Mouse (Mus musculus): ENCODE results near the gene Rem2. TPM values are rescaled to one million over a fixed set of nuclear protein-coding genes. Genes with fewer than 3 reads are reported as not detected.

Rem2 gene
- polyA plus RNA-seq, 1 experiment = 0.30 TPM

GRCm38 (mm10) chr14:54464293-54465005 is 11.5 kb upstream of the Rem2 start:
- Histone ChIP-seq H3K4me3 (replicated peaks) (peak overlapping the region; percentile 99), H3K9me3 (no peaks in the 10 kb centered on the region), H3K4me1 (peaks cover 42% of the 10 kb centered on the region), H3K27me3 (replicated peaks) (no peaks in the 10 kb centered on the region), H3K36me3 (replicated peaks; ENCODE audit: low read length) (peaks cover 41% of the 10 kb centered on the region)
- TF ChIP-seq FLI1 (IDR thresholded peaks at IDR 0.05; ENCODE audit: low read length) (no peak), GATA1 (IDR thresholded peaks at IDR 0.05; ENCODE audit: borderline replicate concordance, low read length) (no peak)

- Histone ChIP-seq H3K9me3 (peaks cover 5% of the 10 kb centered on the region), H3K4me1 (peaks cover 36% of the 10 kb centered on the region), H3K36me3 (replicated peaks; ENCODE audit: low read length) (peaks cover 57% of the 10 kb centered on the region), H3K27me3 (replicated peaks) (peaks cover 18% of the 10 kb centered on the region), H3K4me3 (replicated peaks) (no peak overlapping the region)
- no peak for TF ChIP-seq GATA1 (IDR thresholded peaks at IDR 0.05; ENCODE audit: borderline replicate concordance, low read length)
- TF ChIP-seq FLI1 (IDR thresholded peaks at IDR 0.05; ENCODE audit: low read length) = no peak
Measured at GRCm38 (mm10) chr14:54471467-54471866, 4.4 kb upstream of the Rem2 start.

- Histone ChIP-seq H3K4me3 (replicated peaks) (no peak overlapping the region), H3K27me3 (replicated peaks) (peaks cover 30% of the 10 kb centered on the region), H3K4me1 (peaks cover 35% of the 10 kb centered on the region), H3K9me3 (peaks cover 5% of the 10 kb centered on the region), H3K36me3 (replicated peaks; ENCODE audit: low read length) (peaks cover 45% of the 10 kb centered on the region)
- no peak for TF ChIP-seq FLI1 (IDR thresholded peaks at IDR 0.05; ENCODE audit: low read length)
- TF ChIP-seq GATA1 (IDR thresholded peaks at IDR 0.05; ENCODE audit: borderline replicate concordance, low read length) = no peak
Measured at GRCm38 (mm10) chr14:54472671-54473070, 3.2 kb upstream of the Rem2 start.

GRCm38 (mm10) chr14:54474744-54475143 is 1.2 kb upstream of the Rem2 start:
- Histone ChIP-seq H3K9me3 (peaks cover 5% of the 10 kb centered on the region), H3K4me3 (replicated peaks) (no peak overlapping the region), H3K4me1 (peaks cover 26% of the 10 kb centered on the region), H3K27me3 (replicated peaks) (peaks cover 49% of the 10 kb centered on the region), H3K36me3 (replicated peaks; ENCODE audit: low read length) (peaks cover 24% of the 10 kb centered on the region)
- TF ChIP-seq GATA1 (IDR thresholded peaks at IDR 0.05; ENCODE audit: borderline replicate concordance, low read length) = no peak
- TF ChIP-seq FLI1 (IDR thresholded peaks at IDR 0.05; ENCODE audit: low read length) = no peak

GRCm38 (mm10) chr14:54477172-54477909 is 1.4 kb downstream of the Rem2 start:
- Histone ChIP-seq H3K27me3 (replicated peaks) (peaks cover 66% of the 10 kb centered on the region), H3K36me3 (replicated peaks; ENCODE audit: low read length) (no peaks in the 10 kb centered on the region), H3K4me1 (peaks cover 41% of the 10 kb centered on the region), H3K9me3 (0 out of 2 replicates have a peak, but pooled peaks cover under 1% of the 10 kb centered on the region), H3K4me3 (replicated peaks) (no peak overlapping the region)
- TF ChIP-seq FLI1 (IDR thresholded peaks at IDR 0.05; ENCODE audit: low read length) (no peak), GATA1 (IDR thresholded peaks at IDR 0.05; ENCODE audit: borderline replicate concordance, low read length) (no peak)

- H3K27me3 ChIP-seq (replicated peaks) = peaks cover 66% of the 10 kb centered on the region
Measured at GRCm38 (mm10) chr14:54479451-54479920, 3.6 kb downstream of the Rem2 start.

DNA sequence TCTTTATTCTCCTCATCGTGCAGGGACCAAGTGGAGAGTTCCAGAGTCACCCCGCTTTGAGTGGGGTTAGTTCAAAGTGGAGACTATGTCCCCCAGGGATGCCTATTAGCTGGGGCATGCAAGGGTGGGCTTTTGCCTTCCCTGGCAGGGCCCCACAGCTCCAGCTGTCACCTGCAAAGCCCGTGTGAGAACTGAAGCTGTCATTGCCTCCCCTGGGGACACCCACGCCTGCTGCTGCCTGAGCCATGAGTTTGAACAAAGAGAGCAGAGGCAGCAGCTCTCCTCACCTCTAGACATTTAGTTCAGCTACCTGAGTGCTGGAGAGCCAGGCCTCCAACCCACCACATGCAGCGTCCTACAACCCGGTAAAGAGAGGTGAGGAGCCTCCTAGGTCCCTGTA is 4.8 kb downstream of the Rem2 start:
- TF ChIP-seq GATA1 (IDR thresholded peaks at IDR 0.05; ENCODE audit: borderline replicate concordance, low read length) (no peak), FLI1 (IDR thresholded peaks at IDR 0.05; ENCODE audit: low read length) (no peak)
- no peak overlapping the region for H3K4me3 ChIP-seq (replicated peaks)
- H3K9me3 ChIP-seq = peaks cover 3% of the 10 kb centered on the region; the same call in 1 of the 2 replicates
- H3K36me3 ChIP-seq (replicated peaks; ENCODE audit: low read length) = no peaks in the 10 kb centered on the region
- peaks cover 34% of the 10 kb centered on the region for H3K4me1 ChIP-seq
- peaks cover 55% of the 10 kb centered on the region for H3K27me3 ChIP-seq (replicated peaks)

More at GRCm38 (mm10) chr14:54479451-54479920, 3.6 kb downstream of the Rem2 start:
- Histone ChIP-seq H3K9me3 (peaks cover 3% of the 10 kb centered on the region; the same call in 1 of the 2 replicates), H3K4me1 (peaks cover 41% of the 10 kb centered on the region), H3K36me3 (replicated peaks; ENCODE audit: low read length) (no peaks in the 10 kb centered on the region), H3K4me3 (replicated peaks) (peak overlapping the region; percentile 91)
- TF ChIP-seq GATA1 (IDR thresholded peaks at IDR 0.05; ENCODE audit: borderline replicate concordance, low read length) (no peak), FLI1 (IDR thresholded peaks at IDR 0.05; ENCODE audit: low read length) (no peak)

DNA sequence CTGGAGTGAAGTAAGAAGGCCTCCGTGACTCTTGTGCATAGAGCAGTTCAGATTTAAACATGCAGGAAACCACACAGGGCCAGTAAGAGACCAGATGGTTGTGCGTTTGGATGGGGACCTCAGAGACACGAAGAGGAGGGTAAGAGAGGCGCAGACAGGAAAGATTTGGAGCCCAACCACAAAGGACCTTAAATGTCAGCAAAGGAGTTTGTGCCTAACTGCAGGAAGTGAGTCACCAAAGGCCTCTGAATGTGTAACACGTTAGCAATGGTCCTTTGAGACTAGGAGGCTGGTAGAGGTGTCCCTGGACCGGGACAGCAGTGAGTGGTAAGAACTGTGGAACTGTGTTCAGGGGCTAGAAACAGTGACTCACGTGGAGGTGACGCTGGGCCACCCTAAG is 5.5 kb downstream of the Rem2 start:
- Histone ChIP-seq H3K27me3 (replicated peaks) (peaks cover 50% of the 10 kb centered on the region), H3K4me3 (replicated peaks) (peak overlapping the region; percentile 57), H3K36me3 (replicated peaks; ENCODE audit: low read length) (no peaks in the 10 kb centered on the region), H3K9me3 (peaks cover 3% of the 10 kb centered on the region; the same call in 1 of the 2 replicates), H3K4me1 (peaks cover 27% of the 10 kb centered on the region)
- TF ChIP-seq FLI1 (IDR thresholded peaks at IDR 0.05; ENCODE audit: low read length) = no peak
- no peak for TF ChIP-seq GATA1 (IDR thresholded peaks at IDR 0.05; ENCODE audit: borderline replicate concordance, low read length)

DNA sequence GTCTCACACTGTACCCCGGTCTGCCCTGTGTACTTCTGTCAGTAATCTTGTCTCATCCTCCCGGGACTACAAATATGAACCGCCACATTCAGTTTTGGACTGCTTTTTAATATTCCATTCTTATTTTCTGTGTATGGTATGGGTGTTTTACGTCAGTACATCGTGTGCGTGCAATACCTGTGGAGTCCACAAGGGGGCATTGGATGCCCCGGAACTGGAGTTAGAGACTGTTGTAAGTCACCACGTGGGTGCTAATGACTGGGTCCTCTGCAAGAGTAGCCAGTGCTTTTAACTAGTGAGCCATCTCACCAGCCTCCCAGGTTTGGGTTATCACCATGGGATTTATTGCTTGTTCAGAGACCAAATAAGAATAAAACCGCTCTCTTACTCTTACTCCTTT is 6.6 kb downstream of the Rem2 start:
- Histone ChIP-seq H3K9me3 (peaks cover 3% of the 10 kb centered on the region; the same call in 1 of the 2 replicates), H3K36me3 (replicated peaks; ENCODE audit: low read length) (no peaks in the 10 kb centered on the region), H3K4me1 (peaks cover 21% of the 10 kb centered on the region), H3K27me3 (replicated peaks) (peaks cover 43% of the 10 kb centered on the region), H3K4me3 (replicated peaks) (no peak overlapping the region)
- TF ChIP-seq FLI1 (IDR thresholded peaks at IDR 0.05; ENCODE audit: low read length) = no peak
- TF ChIP-seq GATA1 (IDR thresholded peaks at IDR 0.05; ENCODE audit: borderline replicate concordance, low read length) = no peak

DNA sequence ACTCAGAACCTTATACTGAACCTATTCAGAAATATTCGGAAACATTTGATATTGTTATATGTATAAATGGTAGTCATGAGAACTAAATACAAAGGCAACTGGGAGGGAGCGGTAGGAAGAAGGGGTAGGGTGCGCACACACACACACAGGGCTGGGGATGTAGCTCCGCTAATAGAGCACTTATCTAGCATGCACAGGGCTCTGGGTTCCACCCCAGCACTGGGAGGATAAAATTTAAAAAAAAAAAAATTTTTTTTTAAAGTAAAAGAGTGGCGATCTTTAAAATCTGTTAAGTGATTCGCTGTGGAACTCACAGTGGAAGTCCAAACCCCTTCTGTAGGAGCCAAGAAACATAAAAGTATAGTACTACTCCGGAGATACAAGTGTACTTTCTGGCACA is 10.0 kb downstream of the Rem2 start:
- Histone ChIP-seq H3K9me3 (peaks cover 3% of the 10 kb centered on the region; the same call in 1 of the 2 replicates), H3K27me3 (replicated peaks) (peaks cover 12% of the 10 kb centered on the region), H3K36me3 (replicated peaks; ENCODE audit: low read length) (no peaks in the 10 kb centered on the region), H3K4me3 (replicated peaks) (no peak overlapping the region), H3K4me1 (peaks cover 10% of the 10 kb centered on the region)
- no peak for TF ChIP-seq FLI1 (IDR thresholded peaks at IDR 0.05; ENCODE audit: low read length)
- TF ChIP-seq GATA1 (IDR thresholded peaks at IDR 0.05; ENCODE audit: borderline replicate concordance, low read length) = no peak
